Mouse (Mus musculus): ENCODE results near the gene Crebl2. TPM values are rescaled to one million over a fixed set of nuclear protein-coding genes. Genes with fewer than 3 reads are reported as not detected.
A peak's percentile ranks its signal among the peaks of the same experiment; 100 is the strongest.

Crebl2 gene
- total RNA-seq, 4 experiments from 2014 or later, result 11.1 to 14.2 (median 12.4) TPM

- DNase-seq (ENCODE audit: low spot score in 2 of 2), result no peak
Observed at GRCm38 (mm10) chr6:134872236-134872635, 42.3 kb downstream of the Crebl2 start.

- DNase-seq (ENCODE audit: low spot score in 2 of 2), result no peak
Observed at GRCm38 (mm10) chr6:134873018-134873417, 43.1 kb downstream of the Crebl2 start.

DNA sequence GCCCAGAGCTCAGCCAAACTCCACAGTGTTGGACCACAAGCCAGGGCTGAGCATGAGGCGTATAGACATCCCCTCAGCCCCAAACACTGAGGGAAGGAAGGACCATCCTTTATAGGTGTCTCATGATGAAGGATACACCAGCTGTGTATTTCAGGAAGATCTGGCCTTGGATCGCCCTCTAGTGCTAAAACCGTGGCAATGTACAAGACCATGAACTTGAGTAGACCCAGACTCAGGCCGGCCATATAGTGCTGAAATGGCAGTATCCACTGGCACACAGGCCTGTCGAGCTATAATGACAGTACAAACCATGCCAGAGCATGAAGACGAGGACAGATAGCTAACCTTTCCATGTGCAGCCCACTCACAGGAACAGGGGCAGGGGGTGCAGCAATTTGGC lies 46.8 kb downstream of the Crebl2 start:
- no peak for DNase-seq (ENCODE audit: low spot score in 2 of 2)

DNA sequence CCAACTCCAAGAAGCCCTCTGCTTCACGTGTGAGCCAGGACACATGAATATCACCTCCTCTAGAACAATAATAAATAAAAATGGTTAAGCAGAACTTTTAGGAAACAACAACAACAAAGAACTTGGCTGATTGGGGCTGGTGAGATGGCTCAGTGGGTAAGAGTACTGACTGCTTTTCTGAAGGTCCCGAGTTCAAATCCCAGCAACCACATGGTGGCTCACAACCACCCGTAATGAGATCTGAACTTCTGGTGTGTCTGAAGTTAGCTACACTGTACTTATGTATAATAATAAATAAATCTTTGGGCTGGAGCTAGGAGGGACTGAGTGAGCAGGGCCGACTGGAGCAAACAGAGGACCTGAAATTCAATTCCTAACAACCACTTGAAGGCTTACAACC lies 47.3 kb downstream of the Crebl2 start:
- DNase-seq (ENCODE audit: low spot score in 2 of 2), result no peak

- no peak for DNase-seq (ENCODE audit: low spot score in 2 of 2)
Observed at GRCm38 (mm10) chr6:134877892-134878291, 47.9 kb downstream of the Crebl2 start.

DNA sequence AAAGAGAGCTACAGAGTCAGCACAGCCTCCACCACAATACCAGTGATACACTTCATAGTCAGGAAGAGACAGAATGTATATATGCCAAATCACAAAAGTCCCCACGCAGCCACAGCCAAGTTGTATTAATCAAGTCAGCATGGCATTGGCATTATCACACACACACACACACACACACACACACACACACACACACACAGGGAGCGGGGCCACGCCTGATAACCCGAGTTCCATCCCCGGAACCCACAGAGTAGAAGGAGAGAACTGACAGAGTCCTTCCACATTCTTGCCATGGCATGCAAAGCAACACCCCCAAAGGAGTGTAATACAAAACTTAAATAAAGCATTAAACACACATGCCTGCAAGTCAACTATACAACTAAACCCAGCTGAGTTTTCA lies 49.6 kb downstream of the Crebl2 start:
- no peak for DNase-seq (ENCODE audit: low spot score in 2 of 2)

- DNase-seq (ENCODE audit: low spot score in 2 of 2), result no peak
Observed at GRCm38 (mm10) chr6:134880046-134880445, 50.1 kb downstream of the Crebl2 start.

GRCm38 (mm10) chr6:134883661-134884060 lies 53.7 kb downstream of the Crebl2 start:
- DNase-seq (ENCODE audit: low spot score in 2 of 2), result no peak

GRCm38 (mm10) chr6:134885515-134885914 lies 55.6 kb downstream of the Crebl2 start:
- DNase-seq (ENCODE audit: low spot score in 2 of 2), result no peak

DNA sequence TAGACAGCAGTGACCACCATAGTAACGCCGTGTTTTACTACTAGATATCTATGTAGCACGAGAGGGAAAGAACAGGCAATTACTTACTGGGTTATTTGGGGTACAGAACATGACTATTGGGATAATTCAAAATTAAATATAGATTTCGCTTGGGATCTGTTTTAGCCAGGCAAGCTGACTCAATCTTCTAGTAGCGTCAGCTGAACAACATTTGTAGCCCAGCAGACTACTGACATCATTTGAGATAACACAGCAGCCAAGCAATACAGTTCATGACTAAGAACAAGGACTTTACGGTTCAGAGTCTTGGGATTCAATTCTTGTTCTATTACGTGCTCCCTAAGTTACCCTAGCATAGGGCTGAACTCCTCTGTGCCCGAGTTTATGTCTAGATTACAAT lies 56.5 kb downstream of the Crebl2 start:
- DNase-seq (ENCODE audit: low spot score in 2 of 2), result no peak

DNA sequence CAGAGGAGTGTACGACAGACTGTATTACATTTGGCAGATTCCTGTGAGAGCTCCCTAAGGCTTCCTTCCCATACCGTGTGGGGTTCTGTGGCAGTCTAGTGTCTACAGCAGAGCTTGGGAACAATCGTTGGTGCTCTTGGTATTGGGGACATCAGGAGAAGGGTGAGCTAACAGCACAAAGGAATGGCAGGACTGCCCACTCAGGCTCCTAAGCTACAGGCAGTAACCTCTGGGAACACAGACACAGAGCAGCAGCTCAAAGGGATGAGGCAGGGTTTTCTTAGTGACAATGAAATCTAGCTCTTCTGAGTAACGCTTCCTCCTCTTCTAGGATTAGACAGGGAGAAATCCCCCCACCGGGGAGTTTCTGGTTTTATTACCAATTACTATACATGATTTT lies 57.1 kb downstream of the Crebl2 start:
- DNase-seq (ENCODE audit: low spot score in 2 of 2), result no peak

GRCm38 (mm10) chr6:134887711-134888449 lies 57.9 kb downstream of the Crebl2 start:
- DNase-seq (ENCODE audit: low spot score in 2 of 2), result no peak

GRCm38 (mm10) chr6:134888563-134889017 lies 58.6 kb downstream of the Crebl2 start:
- DNase-seq (ENCODE audit: low spot score in 2 of 2), result no peak

- no peak for DNase-seq (ENCODE audit: low spot score in 2 of 2)
Observed at GRCm38 (mm10) chr6:134889763-134890162, 59.8 kb downstream of the Crebl2 start.

DNA sequence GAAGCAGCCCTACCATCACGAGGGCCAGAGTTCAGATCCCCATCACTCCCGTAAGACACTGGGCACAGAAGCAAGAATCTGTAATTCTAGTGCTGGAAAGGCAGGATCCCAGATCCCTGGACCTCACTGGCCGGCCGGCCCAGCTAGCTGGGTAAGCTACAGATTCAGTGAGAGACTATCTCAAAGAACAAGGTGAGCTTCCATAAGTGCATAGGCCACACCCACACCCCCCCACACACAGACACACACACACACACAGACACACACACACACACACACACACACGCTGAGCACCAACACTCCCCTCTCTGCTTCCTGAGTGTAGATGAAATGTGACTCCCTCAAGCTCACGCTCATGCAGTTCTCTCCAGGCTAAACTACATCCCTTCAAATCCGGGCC lies 60.5 kb downstream of the Crebl2 start:
- DNase-seq (ENCODE audit: low spot score in 2 of 2), result no peak

DNA sequence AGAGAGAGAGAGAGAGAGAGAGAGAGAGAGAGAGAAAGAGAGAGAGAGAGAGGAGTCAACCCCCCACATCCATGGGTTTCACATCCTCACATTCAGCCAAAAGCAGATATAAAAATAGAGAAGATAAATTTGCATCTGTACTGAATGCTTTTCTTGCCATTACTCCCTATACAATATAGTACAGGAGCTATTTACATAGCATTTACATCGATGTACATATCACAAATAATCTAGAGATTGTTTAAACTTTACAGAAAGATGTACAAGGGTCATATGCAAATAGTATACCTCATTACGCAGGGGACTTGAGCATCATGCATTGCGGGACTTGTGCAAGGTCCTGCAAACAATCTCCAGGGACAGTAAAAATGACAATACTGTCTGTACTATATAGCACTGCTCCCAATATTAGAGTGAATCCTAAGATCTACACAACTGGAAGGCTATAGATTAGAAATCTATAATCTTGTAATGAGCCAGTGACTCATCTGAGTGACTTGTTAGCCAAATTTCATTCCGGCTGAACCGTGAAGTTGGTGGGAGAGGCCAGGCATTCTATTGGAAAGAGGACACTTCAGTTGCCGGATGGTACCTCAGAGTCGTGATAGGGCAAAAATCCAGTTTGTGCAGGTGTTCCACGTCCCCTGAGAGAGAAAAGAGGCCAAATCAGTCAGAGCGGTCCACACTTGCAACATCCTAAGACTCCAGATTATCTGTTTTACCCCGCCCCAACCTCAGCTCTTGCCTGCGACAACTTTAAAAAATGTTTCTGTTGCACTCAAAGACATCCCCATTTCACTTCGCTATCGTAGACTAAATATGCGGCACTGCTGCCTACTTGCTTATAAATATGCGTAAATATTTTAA lies 66.8 kb downstream of the Crebl2 start:
- DNase-seq (ENCODE audit: low spot score in 2 of 2), result no peak

DNA sequence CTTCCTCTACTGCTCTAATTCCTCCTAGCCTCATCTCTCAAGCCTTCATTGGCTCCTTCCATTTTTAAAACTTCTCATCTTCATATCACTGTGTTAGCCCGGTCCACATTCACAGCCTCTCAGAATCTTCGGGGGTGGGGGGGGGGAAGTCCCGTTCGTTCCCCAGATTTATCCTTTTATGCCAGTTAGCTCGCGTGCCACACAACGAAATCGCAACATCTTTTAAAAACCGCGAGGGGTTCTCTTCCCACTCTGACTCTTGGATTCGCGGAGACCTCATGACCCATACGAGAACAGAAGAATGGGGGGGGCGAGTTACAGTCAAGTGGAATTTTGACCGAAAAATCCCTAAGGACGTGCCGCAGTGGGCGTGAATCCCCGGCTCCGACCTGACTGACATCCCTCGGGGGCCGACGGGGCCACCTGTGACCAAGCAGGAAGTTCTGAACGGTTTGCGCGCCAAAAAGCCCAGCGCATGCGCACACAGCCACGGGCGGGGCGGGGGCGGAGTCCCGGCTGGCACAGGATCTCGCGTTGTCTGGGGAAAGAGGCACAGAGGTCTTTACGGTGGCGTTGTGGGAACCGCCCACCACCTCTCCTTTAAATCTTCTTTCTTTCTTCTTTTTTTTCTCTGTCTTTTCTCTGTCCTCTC lies 67.6 kb downstream of the Crebl2 start:
- DNase-seq (ENCODE audit: low spot score in 2 of 2), result peak; percentile 95

- DNase-seq (ENCODE audit: low spot score in 2 of 2), result peak; percentile 80 to 86
Observed at GRCm38 (mm10) chr6:134898095-134898965, 68.4 kb downstream of the Crebl2 start, which contains the start of gene Gpr19. Gpr19 (minus strand) TSS chr6:134898578.

DNA sequence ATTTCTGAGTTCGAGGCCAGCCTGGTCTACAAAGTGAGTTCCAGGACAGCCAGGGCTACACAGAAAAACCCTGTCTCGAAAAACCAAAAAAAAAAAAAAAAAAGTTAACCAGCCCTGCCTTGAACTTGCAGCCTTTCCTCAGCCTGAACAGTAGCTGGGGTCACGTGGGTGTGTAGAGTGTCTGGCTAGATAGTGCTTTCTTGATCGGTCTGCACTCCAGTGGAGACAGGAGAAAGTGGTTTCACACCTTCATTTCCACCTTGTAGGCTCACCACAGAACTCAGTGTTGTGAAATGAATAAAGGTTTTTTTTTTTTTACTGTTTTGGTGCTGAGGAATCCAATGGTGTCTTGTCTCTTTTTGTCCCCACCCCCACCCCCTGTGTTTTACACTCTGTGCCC lies 73.4 kb downstream of the Crebl2 start:
- DNase-seq (ENCODE audit: low spot score in 2 of 2), result no peak

- DNase-seq (ENCODE audit: low spot score in 2 of 2), result no peak
Observed at GRCm38 (mm10) chr6:134903891-134904884, 74.2 kb downstream of the Crebl2 start.
